In genomic region chr9:29194265-29194664, GRCm38 (mm10) we compare ENCODE assay signal across 18 mouse cellular contexts.
DNase-seq lines count a peak whose midpoint lies in the region; ATAC-seq and TF ChIP-seq lines count a peak whose summit lies in the region.
"Had no signal": no experiment of that assay in that cellular context is flagged by ENCODE, and none has a peak within 500 bp of the region (broad histone marks: within the 10 kb centered on the region; RNA-seq: fewer than 3 reads in every experiment).

No protein-coding gene starts in this region.

- H3K27me3 ChIP-seq in forebrain, embryonic 14.5 days (replicated peaks; ENCODE audit: control insufficient read depth, insufficient read depth, low read length), result no peaks in the 10 kb centered on the region
- H3K27me3 ChIP-seq in forebrain, postnatal 0 days (ENCODE audit: insufficient read depth, low read length), result no peaks in the 10 kb centered on the region
- H3K27me3 ChIP-seq in neural tube, embryonic 13.5 days, result no peaks in the 10 kb centered on the region
- no peaks in the 10 kb centered on the region for H3K27me3 ChIP-seq in neural tube, embryonic 15.5 days (replicated peaks)
- H3K27me3 ChIP-seq: embryonic facial prominence, embryonic 12.5 days; forebrain, embryonic 12.5 days; forebrain, embryonic 15.5 days had no signal

- WGBS in forebrain, embryonic 14.5 days, result 82% methylated on average over 2 of the region's 2 CpGs
- WGBS in forebrain, postnatal 0 days, result 53% methylated on average over 2 of the region's 2 CpGs
- 69% methylated on average over 2 of the region's 2 CpGs for WGBS in neural tube, embryonic 13.5 days
- 65% methylated on average over 2 of the region's 2 CpGs for WGBS in neural tube, embryonic 15.5 days

- ATAC-seq in forebrain, embryonic 14.5 days, result peak; percentile 23; the same call in 1 of the 2 replicates
- no peak for ATAC-seq in forebrain, postnatal 0 days
- no peak for ATAC-seq in neural tube, embryonic 13.5 days (ENCODE audit: low read depth)
- no peak for ATAC-seq in neural tube, embryonic 15.5 days (ENCODE audit: low FRiP score)
- ATAC-seq: forebrain, embryonic 15.5 days had no signal

- peaks cover 6% of the 10 kb centered on the region for H3K4me1 ChIP-seq in forebrain, embryonic 14.5 days (ENCODE audit: control insufficient read depth, insufficient read depth, low read length)
- peaks cover 8% of the 10 kb centered on the region; the same call in 1 of the 2 replicates for H3K4me1 ChIP-seq in forebrain, postnatal 0 days (ENCODE audit: insufficient read depth)
- peaks cover 11% of the 10 kb centered on the region for H3K4me1 ChIP-seq in neural tube, embryonic 13.5 days (replicated peaks)
- H3K4me1 ChIP-seq in neural tube, embryonic 15.5 days, result peaks cover 14% of the 10 kb centered on the region
- H3K4me1 ChIP-seq: embryonic facial prominence, embryonic 12.5 days had no signal

- no peaks in the 10 kb centered on the region for H3K9me3 ChIP-seq in forebrain, embryonic 14.5 days (replicated peaks; ENCODE audit: control insufficient read depth, low read length)
- no peaks in the 10 kb centered on the region for H3K9me3 ChIP-seq in forebrain, postnatal 0 days (ENCODE audit: low read length)
- no peaks in the 10 kb centered on the region for H3K9me3 ChIP-seq in neural tube, embryonic 13.5 days
- no peaks in the 10 kb centered on the region for H3K9me3 ChIP-seq in neural tube, embryonic 15.5 days (replicated peaks)
- H3K9me3 ChIP-seq: embryonic facial prominence, embryonic 12.5 days; forebrain, embryonic 12.5 days; forebrain, embryonic 15.5 days had no signal

- no peak overlapping the region for H3K9ac ChIP-seq in forebrain, embryonic 14.5 days (ENCODE audit: low read length)
- H3K9ac ChIP-seq in forebrain, postnatal 0 days, result no peak overlapping the region
- H3K9ac ChIP-seq in neural tube, embryonic 13.5 days, result no peak overlapping the region
- no peak overlapping the region for H3K9ac ChIP-seq in neural tube, embryonic 15.5 days (replicated peaks)
- H3K9ac ChIP-seq: embryonic facial prominence, embryonic 12.5 days; forebrain, embryonic 12.5 days; forebrain, embryonic 15.5 days had no signal

- H3K4me2 ChIP-seq in forebrain, embryonic 14.5 days (ENCODE audit: low read length), result no peak overlapping the region
- no peak overlapping the region for H3K4me2 ChIP-seq in forebrain, postnatal 0 days (ENCODE audit: low read depth)
- H3K4me2 ChIP-seq in neural tube, embryonic 13.5 days, result no peak overlapping the region
- H3K4me2 ChIP-seq in neural tube, embryonic 15.5 days, result no peak overlapping the region
- H3K4me2 ChIP-seq: embryonic facial prominence, embryonic 12.5 days; forebrain, embryonic 12.5 days; forebrain, embryonic 15.5 days had no signal

- H3K4me3 ChIP-seq in forebrain, embryonic 14.5 days (ENCODE audit: low read depth, low read length), result no peak overlapping the region
- H3K4me3 ChIP-seq in forebrain, postnatal 0 days (ENCODE audit: low read depth, low read length), result no peak overlapping the region
- no peak overlapping the region for H3K4me3 ChIP-seq in neural tube, embryonic 13.5 days
- H3K4me3 ChIP-seq in neural tube, embryonic 15.5 days (replicated peaks), result no peak overlapping the region
- H3K4me3 ChIP-seq: embryonic facial prominence, embryonic 12.5 days; forebrain, embryonic 12.5 days; forebrain, embryonic 15.5 days had no signal

- no peaks in the 10 kb centered on the region for H3K36me3 ChIP-seq in forebrain, embryonic 14.5 days (ENCODE audit: control insufficient read depth, insufficient read depth, low read length)
- H3K36me3 ChIP-seq in forebrain, postnatal 0 days (ENCODE audit: insufficient read depth), result no peaks in the 10 kb centered on the region
- no peaks in the 10 kb centered on the region for H3K36me3 ChIP-seq in neural tube, embryonic 13.5 days
- H3K36me3 ChIP-seq in neural tube, embryonic 15.5 days, result no peaks in the 10 kb centered on the region
- H3K36me3 ChIP-seq: embryonic facial prominence, embryonic 12.5 days; forebrain, embryonic 12.5 days; forebrain, embryonic 15.5 days had no signal

- H3K27ac ChIP-seq in forebrain, embryonic 14.5 days (ENCODE audit: low read depth, low read length), result no peak overlapping the region
- no peak overlapping the region for H3K27ac ChIP-seq in forebrain, postnatal 0 days (ENCODE audit: low read depth, low read length)
- peak overlapping the region; percentile 3; the same call in 1 of the 2 replicates for H3K27ac ChIP-seq in neural tube, embryonic 13.5 days (replicated peaks)
- H3K27ac ChIP-seq in neural tube, embryonic 15.5 days (replicated peaks), result no peak overlapping the region
- H3K27ac ChIP-seq: embryonic facial prominence, embryonic 12.5 days; forebrain, embryonic 12.5 days; forebrain, embryonic 15.5 days had no signal

- peak; percentile 28 for DNase-seq in forebrain, embryonic 14.5 days (ENCODE audit: low spot score)
- DNase-seq in forebrain, postnatal 0 days, result no peak
- peak; percentile 49 for DNase-seq in heart, adult 11 months
- DNase-seq in heart, adult 9 months (ENCODE audit: low spot score in 2 of 2), result no peak
- DNase-seq in right cerebral cortex, adult 2 months (ENCODE audit: low spot score in 2 of 2), result no peak
- DNase-seq: adrenal gland, adult 2 months; adrenal gland, postnatal 10 days; adrenal gland, postnatal 25 days; cerebellum, adult 11-12 months; cerebellum, adult 2 months; cerebellum, adult 9-10 months; cerebellum, postnatal 10 days; cerebellum, postnatal 25 days had no signal

- no peak for TF ChIP-seq CTCF in forebrain, postnatal 0 days (IDR thresholded peaks at IDR 0.05; ENCODE audit: low read depth)

Comparison
In these comparisons a context has a peak if more than half of its experiments do, and no peak if none do; other contexts are left out.
1. DNase-seq: peak in forebrain, embryonic 14.5 days (single experiment) and heart, adult 11 months (single experiment); none in forebrain, postnatal 0 days (single experiment), heart, adult 9 months (0 of 2) and right cerebral cortex, adult 2 months (0 of 2).